13 mouse cellular contexts compared by ENCODE assay signal in genomic region chr12:39073289-39074022, GRCm38 (mm10).
DNase-seq lines count a peak whose midpoint lies in the region; ATAC-seq lines count a peak whose summit lies in the region.
"Had no signal": no experiment of that assay in that cellular context is flagged by ENCODE, and none has a peak within 500 bp of the region (broad histone marks: within the 10 kb centered on the region; RNA-seq: fewer than 3 reads in every experiment).

No protein-coding gene starts in this region.

- ATAC-seq in midbrain, embryonic 13.5 days = peak; percentile 71
- peak; percentile 54; the same call in 1 of the 2 replicates for ATAC-seq in midbrain, embryonic 15.5 days (replicated peaks)
- ATAC-seq: intestine, embryonic 16.5 days had no signal

- no peak overlapping the region for H3K4me3 ChIP-seq in midbrain, embryonic 13.5 days (replicated peaks)
- no peak overlapping the region for H3K4me3 ChIP-seq in midbrain, embryonic 10.5 days
- H3K4me3 ChIP-seq in midbrain, embryonic 15.5 days = no peak overlapping the region
- H3K4me3 ChIP-seq: heart, embryonic 15.5 days; neural tube, embryonic 12.5 days had no signal

- H3K27ac ChIP-seq in midbrain, embryonic 13.5 days = no peak overlapping the region
- H3K27ac ChIP-seq in midbrain, embryonic 10.5 days (replicated peaks) = no peak overlapping the region
- H3K27ac ChIP-seq in midbrain, embryonic 15.5 days = no peak overlapping the region
- H3K27ac ChIP-seq: heart, embryonic 15.5 days; neural tube, embryonic 12.5 days had no signal

- H3K36me3 ChIP-seq in midbrain, embryonic 13.5 days = no peaks in the 10 kb centered on the region
- H3K36me3 ChIP-seq in midbrain, embryonic 10.5 days = no peaks in the 10 kb centered on the region
- H3K36me3 ChIP-seq in midbrain, embryonic 15.5 days (replicated peaks) = no peaks in the 10 kb centered on the region
- H3K36me3 ChIP-seq: heart, embryonic 15.5 days; neural tube, embryonic 12.5 days had no signal

- H3K4me1 ChIP-seq in midbrain, embryonic 13.5 days (replicated peaks) = no peaks in the 10 kb centered on the region
- no peaks in the 10 kb centered on the region for H3K4me1 ChIP-seq in midbrain, embryonic 10.5 days
- no peaks in the 10 kb centered on the region for H3K4me1 ChIP-seq in midbrain, embryonic 15.5 days
- H3K4me1 ChIP-seq: heart, embryonic 15.5 days; neural tube, embryonic 12.5 days had no signal

- no peaks in the 10 kb centered on the region for H3K9me3 ChIP-seq in midbrain, embryonic 13.5 days
- H3K9me3 ChIP-seq in midbrain, embryonic 10.5 days (replicated peaks) = no peaks in the 10 kb centered on the region
- H3K9me3 ChIP-seq in midbrain, embryonic 15.5 days = no peaks in the 10 kb centered on the region
- H3K9me3 ChIP-seq: heart, embryonic 15.5 days; neural tube, embryonic 12.5 days had no signal

- H3K4me2 ChIP-seq in midbrain, embryonic 13.5 days (replicated peaks) = no peak overlapping the region
- no peak overlapping the region for H3K4me2 ChIP-seq in midbrain, embryonic 15.5 days
- H3K4me2 ChIP-seq: heart, embryonic 15.5 days; neural tube, embryonic 12.5 days had no signal

- 74% methylated on average over 15 of the region's 15 CpGs for WGBS in midbrain, embryonic 13.5 days
- WGBS in midbrain, embryonic 10.5 days = 92% methylated on average over 15 of the region's 15 CpGs
- WGBS in midbrain, embryonic 15.5 days = 68% methylated on average over 15 of the region's 15 CpGs

- peak; percentile 74 for DNase-seq in cerebellum, adult 11 months
- DNase-seq in cerebellum, postnatal 10 days = no peak
- DNase-seq in midbrain, embryonic 10.5 days (ENCODE audit: low spot score) = no peak
- DNase-seq in cerebellum, postnatal 36 days = peak; percentile 72 to 75
- no peak for DNase-seq in lung, postnatal 4 days
- no peak for DNase-seq in T-cell, adult 2 months (ENCODE audit: low spot score)
- DNase-seq: adrenal gland, postnatal 36 days; lung, adult 18-20 months had no signal

- H3K9ac ChIP-seq in midbrain, embryonic 13.5 days (replicated peaks) = no peak overlapping the region
- H3K9ac ChIP-seq in midbrain, embryonic 15.5 days = no peak overlapping the region
- H3K9ac ChIP-seq: heart, embryonic 15.5 days; neural tube, embryonic 12.5 days had no signal

- no peaks in the 10 kb centered on the region for H3K27me3 ChIP-seq in midbrain, embryonic 13.5 days
- H3K27me3 ChIP-seq in midbrain, embryonic 10.5 days (ENCODE audit: low read depth, poor library complexity, severe bottlenecking) = no peaks in the 10 kb centered on the region
- H3K27me3 ChIP-seq in midbrain, embryonic 15.5 days (replicated peaks) = no peaks in the 10 kb centered on the region
- H3K27me3 ChIP-seq: heart, embryonic 15.5 days; neural tube, embryonic 12.5 days had no signal

Comparison
In these comparisons a context has a peak if more than half of its experiments do, and no peak if none do; other contexts are left out.
1. DNase-seq: peak in cerebellum, adult 11 months (single experiment) and cerebellum, postnatal 36 days (2 of 2); none in cerebellum, postnatal 10 days (0 of 2), midbrain, embryonic 10.5 days (single experiment), lung, postnatal 4 days (0 of 2) and T-cell, adult 2 months (single experiment).